12 mouse cellular contexts compared by ENCODE assay signal in genomic region chr13:37866296-37866695, GRCm38 (mm10).
A peak's percentile ranks its signal among the peaks of the same experiment; 100 is the strongest.
DNase-seq lines count a peak whose midpoint lies in the region; ATAC-seq and TF ChIP-seq lines count a peak whose summit lies in the region.
"Had no signal": no experiment of that assay in that cellular context is flagged by ENCODE, and none has a peak within 500 bp of the region (broad histone marks: within the 10 kb centered on the region; RNA-seq: fewer than 3 reads in every experiment).

No protein-coding gene starts in this region.

- peaks cover 36% of the 10 kb centered on the region for H3K4me1 ChIP-seq in heart, postnatal 0 days (ENCODE audit: control insufficient read depth, insufficient read depth)
- H3K4me1 ChIP-seq in midbrain, embryonic 11.5 days (ENCODE audit: control insufficient read depth, insufficient read depth, low read length) = peaks cover 13% of the 10 kb centered on the region; the same call in 1 of the 2 replicates
- peaks cover 29% of the 10 kb centered on the region for H3K4me1 ChIP-seq in midbrain, embryonic 13.5 days (replicated peaks)
- peaks cover 83 to 89% of the 10 kb centered on the region in 2 experiments for H3K4me1 ChIP-seq in liver, embryonic 14.5 days (replicated peaks; ENCODE audit: control insufficient read depth in 2 of 2, insufficient read depth in 2 of 2, low read length in 1 of 2)
- H3K4me1 ChIP-seq in stomach, postnatal 0 days (replicated peaks; ENCODE audit: control insufficient read depth, insufficient read depth) = peaks cover 9% of the 10 kb centered on the region; the same call in 1 of the 2 replicates

- H3K27ac ChIP-seq in heart, postnatal 0 days (ENCODE audit: low read depth) = peak overlapping the region; percentile 67
- H3K27ac ChIP-seq in midbrain, embryonic 11.5 days (ENCODE audit: low read depth, low read length) = no peak overlapping the region
- H3K27ac ChIP-seq in midbrain, embryonic 13.5 days = no peak overlapping the region
- H3K27ac ChIP-seq in liver, embryonic 14.5 days = peak overlapping the region; percentile 35
- peak overlapping the region; percentile 65 for H3K27ac ChIP-seq in stomach, postnatal 0 days (replicated peaks)
- H3K27ac ChIP-seq: left cerebral cortex, adult 2 months; limb, embryonic 15.5 days had no signal

- no peaks in the 10 kb centered on the region; the same call in 1 of the 2 replicates for H3K36me3 ChIP-seq in heart, postnatal 0 days (replicated peaks; ENCODE audit: control insufficient read depth, insufficient read depth, low read length)
- no peaks in the 10 kb centered on the region for H3K36me3 ChIP-seq in midbrain, embryonic 11.5 days (ENCODE audit: control insufficient read depth, insufficient read depth, low read length)
- no peaks in the 10 kb centered on the region for H3K36me3 ChIP-seq in midbrain, embryonic 13.5 days
- H3K36me3 ChIP-seq in liver, embryonic 14.5 days (replicated peaks; ENCODE audit: control insufficient read depth, insufficient read depth, low read depth) = peaks cover 2% of the 10 kb centered on the region; the same call in 1 of the 2 replicates
- no peaks in the 10 kb centered on the region for H3K36me3 ChIP-seq in stomach, postnatal 0 days (ENCODE audit: control insufficient read depth, insufficient read depth, low read length)
- H3K36me3 ChIP-seq: limb, embryonic 15.5 days had no signal

- H3K4me2 ChIP-seq in heart, postnatal 0 days (ENCODE audit: low read depth, low read length) = no peak overlapping the region
- no peak overlapping the region for H3K4me2 ChIP-seq in midbrain, embryonic 11.5 days
- H3K4me2 ChIP-seq in midbrain, embryonic 13.5 days (replicated peaks) = no peak overlapping the region
- no peak overlapping the region for H3K4me2 ChIP-seq in liver, embryonic 14.5 days (ENCODE audit: low read depth)
- H3K4me2 ChIP-seq in stomach, postnatal 0 days (replicated peaks; ENCODE audit: low read depth) = no peak overlapping the region
- H3K4me2 ChIP-seq: limb, embryonic 15.5 days had no signal

- intact Hi-C loops in heart, postnatal 25 days (cut with DNase I) = no loop called here

- H3K9me3 ChIP-seq in heart, postnatal 0 days (replicated peaks; ENCODE audit: control insufficient read depth, low read length) = no peaks in the 10 kb centered on the region
- H3K9me3 ChIP-seq in midbrain, embryonic 11.5 days (ENCODE audit: control insufficient read depth, low read length) = no peaks in the 10 kb centered on the region
- H3K9me3 ChIP-seq in midbrain, embryonic 13.5 days = no peaks in the 10 kb centered on the region
- H3K9me3 ChIP-seq in liver, embryonic 14.5 days (ENCODE audit: control insufficient read depth, low read length) = no peaks in the 10 kb centered on the region
- no peaks in the 10 kb centered on the region for H3K9me3 ChIP-seq in stomach, postnatal 0 days (ENCODE audit: control insufficient read depth, low read length)
- H3K9me3 ChIP-seq: limb, embryonic 15.5 days had no signal

- TF ChIP-seq CTCF in heart, postnatal 0 days (IDR thresholded peaks at IDR 0.05; ENCODE audit: low read depth) = no peak
- TF ChIP-seq CTCF in liver, embryonic 14.5 days (IDR thresholded peaks at IDR 0.05; ENCODE audit: low read depth) = no peak
- no peak for TF ChIP-seq CTCF in stomach, postnatal 0 days (IDR thresholded peaks at IDR 0.05; ENCODE audit: low read depth)

- H3K27me3 ChIP-seq in heart, postnatal 0 days (ENCODE audit: control insufficient read depth, insufficient read depth, low read length) = no peaks in the 10 kb centered on the region
- H3K27me3 ChIP-seq in midbrain, embryonic 11.5 days (ENCODE audit: control insufficient read depth, insufficient read depth, low read length) = no peaks in the 10 kb centered on the region
- no peaks in the 10 kb centered on the region for H3K27me3 ChIP-seq in midbrain, embryonic 13.5 days
- no peaks in the 10 kb centered on the region for H3K27me3 ChIP-seq in liver, embryonic 14.5 days (ENCODE audit: control insufficient read depth, insufficient read depth, low read length)
- no peaks in the 10 kb centered on the region for H3K27me3 ChIP-seq in stomach, postnatal 0 days (ENCODE audit: control insufficient read depth, insufficient read depth, low read length)
- H3K27me3 ChIP-seq: limb, embryonic 15.5 days had no signal

- no peak overlapping the region for H3K9ac ChIP-seq in heart, postnatal 0 days (replicated peaks; ENCODE audit: low read depth, low read length)
- no peak overlapping the region for H3K9ac ChIP-seq in midbrain, embryonic 11.5 days (ENCODE audit: low read length)
- no peak overlapping the region for H3K9ac ChIP-seq in midbrain, embryonic 13.5 days (replicated peaks)
- H3K9ac ChIP-seq in liver, embryonic 14.5 days (replicated peaks) = no peak overlapping the region
- H3K9ac ChIP-seq in stomach, postnatal 0 days (ENCODE audit: low read length) = no peak overlapping the region
- H3K9ac ChIP-seq: limb, embryonic 15.5 days had no signal

- no peak for TF ChIP-seq EP300 in heart, postnatal 0 days (IDR thresholded peaks at IDR 0.05; ENCODE audit: low read depth)
- TF ChIP-seq EP300 in liver, embryonic 14.5 days (IDR thresholded peaks at IDR 0.05; ENCODE audit: low read depth) = no peak
- no peak for TF ChIP-seq EP300 in stomach, postnatal 0 days (optimal IDR thresholded peaks at IDR 0.05)

- ATAC-seq in heart, postnatal 0 days (ENCODE audit: insufficient read depth, low read depth) = peak; percentile 29; the same call in 1 of the 2 replicates
- no peak for ATAC-seq in midbrain, embryonic 11.5 days (ENCODE audit: low FRiP score)
- no peak for ATAC-seq in midbrain, embryonic 13.5 days
- ATAC-seq in liver, embryonic 14.5 days (ENCODE audit: insufficient read depth) = no peak
- ATAC-seq in stomach, postnatal 0 days (ENCODE audit: low FRiP score, low TSS enrichment) = peak; percentile 39; the same call in 1 of the 2 replicates

- no peak for DNase-seq in heart, postnatal 0 days (ENCODE audit: low spot score)
- no peak for DNase-seq in heart, postnatal 25 days (ENCODE audit: low spot score)
- peak; percentile 26 for DNase-seq in midbrain, embryonic 11.5 days (ENCODE audit: low spot score, missing footprints)
- DNase-seq in liver, embryonic 14.5 days (ENCODE audit: low read depth in 3 of 3, low spot score in 3 of 3) = no peak
- no peak for DNase-seq in stomach, postnatal 0 days (ENCODE audit: low spot score)
- no peak for DNase-seq in cerebellum, adult 9-10 months
- DNase-seq: cerebellum, adult 8-10 months; spleen, adult 18-20 months; thymus, postnatal 4 days had no signal

- no peak overlapping the region for H3K4me3 ChIP-seq in heart, postnatal 0 days (ENCODE audit: low read depth, low read length)
- no peak overlapping the region for H3K4me3 ChIP-seq in midbrain, embryonic 11.5 days (ENCODE audit: low read depth, low read length)
- no peak overlapping the region for H3K4me3 ChIP-seq in midbrain, embryonic 13.5 days (replicated peaks)
- H3K4me3 ChIP-seq in liver, embryonic 14.5 days (ENCODE audit: insufficient read depth in 1 of 2, low read depth in 2 of 2, low read length in 2 of 2) = no peak overlapping the region
- no peak overlapping the region for H3K4me3 ChIP-seq in stomach, postnatal 0 days (ENCODE audit: low read depth, low read length)
- H3K4me3 ChIP-seq: left cerebral cortex, adult 2 months; limb, embryonic 15.5 days had no signal

- WGBS in heart, postnatal 0 days = 27% methylated on average over 5 of the region's 5 CpGs
- WGBS in midbrain, embryonic 11.5 days = 70% methylated on average over 5 of the region's 5 CpGs
- 76% methylated on average over 5 of the region's 5 CpGs for WGBS in midbrain, embryonic 13.5 days
- WGBS in liver, embryonic 14.5 days (ENCODE audit: insufficient replicate concordance) = 45% methylated on average over 5 of the region's 5 CpGs
- 35% methylated on average over 5 of the region's 5 CpGs for WGBS in stomach, postnatal 0 days

Comparison
In these comparisons a context has a peak if more than half of its experiments do, and no peak if none do; other contexts are left out.
1. ATAC-seq: peak in heart, postnatal 0 days (single experiment) and stomach, postnatal 0 days (single experiment); none in midbrain, embryonic 11.5 days (single experiment), midbrain, embryonic 13.5 days (single experiment) and liver, embryonic 14.5 days (single experiment).
2. H3K27ac ChIP-seq: peak in heart, postnatal 0 days (single experiment), liver, embryonic 14.5 days (single experiment) and stomach, postnatal 0 days (single experiment); none in midbrain, embryonic 11.5 days (single experiment) and midbrain, embryonic 13.5 days (single experiment).